Mouse (Mus musculus) megakaryocyte progenitor cell, adult 5-6 weeks (primary cell): ENCODE measurements around the gene Far2. TPM values are rescaled to one million over a fixed set of nuclear protein-coding genes. Genes with fewer than 3 reads are reported as not detected.

ENCODE experiments used
- ATAC-seq: replicated peaks from 2 replicates; pipeline ENCODE4 v1.8.0; 2016; ENCODE audit warnings: mild to moderate bottlenecking, moderate TSS enrichment, inconsistent platforms; ENCODE audit not compliant: poor library complexity
- total RNA-seq, 2 experiments: library from RNA; stranded (forward) in 1 of 2; stranded (reverse) in 1 of 2; fragments of 157-497, 149-512 nt in 1 of 2; fragments of 200-1000 nt in 1 of 2; gene quantifications; 2 replicates each; pipeline versions ENCODE4 v1.2.3 to v1.2.4; 2015 to 2017

Far2 gene
- total RNA-seq, 2 experiments from 2014 or later: 26.9 to 43.8 TPM

DNA sequence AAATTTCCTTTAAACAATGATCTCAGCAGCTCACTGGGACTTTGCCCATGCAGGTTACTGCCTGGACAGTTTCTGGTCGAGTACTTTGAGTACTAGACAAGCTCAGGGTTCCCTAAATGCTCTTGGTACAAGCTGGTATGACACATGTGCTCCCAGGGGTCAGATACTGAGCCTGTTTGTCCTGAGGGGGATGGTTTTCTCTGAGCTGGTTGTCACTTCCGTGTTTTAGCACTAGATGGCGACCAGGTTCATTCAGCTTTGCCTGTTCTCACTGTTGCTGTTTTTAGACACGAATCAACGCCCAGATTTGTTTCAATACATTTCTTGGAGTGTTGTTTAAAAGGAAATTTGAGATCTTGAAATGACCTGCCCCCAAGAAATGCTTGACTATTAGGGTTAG lies 167.7 kb downstream of the Far2 start:
- ATAC-seq: peak; percentile 54

DNA sequence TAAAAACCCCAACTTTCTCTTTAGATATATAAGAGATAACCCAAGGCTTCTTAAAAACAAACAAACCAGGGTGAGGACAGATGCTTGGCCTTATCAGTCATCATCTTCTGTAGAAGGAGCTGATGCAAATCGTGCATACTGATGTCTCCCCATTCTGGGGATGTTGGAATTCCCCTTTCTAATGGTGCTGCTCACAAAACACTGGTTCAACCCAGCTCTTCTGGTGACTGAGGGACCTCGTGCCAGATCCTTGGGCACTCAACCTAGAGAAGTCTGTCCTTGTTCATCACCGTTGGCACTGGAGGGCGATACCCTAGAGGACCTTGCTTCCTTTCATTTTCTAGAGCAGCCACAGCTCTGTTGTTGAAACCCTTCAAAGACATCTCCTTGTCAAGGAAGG lies 169.7 kb downstream of the Far2 start:
- no peak for ATAC-seq

DNA sequence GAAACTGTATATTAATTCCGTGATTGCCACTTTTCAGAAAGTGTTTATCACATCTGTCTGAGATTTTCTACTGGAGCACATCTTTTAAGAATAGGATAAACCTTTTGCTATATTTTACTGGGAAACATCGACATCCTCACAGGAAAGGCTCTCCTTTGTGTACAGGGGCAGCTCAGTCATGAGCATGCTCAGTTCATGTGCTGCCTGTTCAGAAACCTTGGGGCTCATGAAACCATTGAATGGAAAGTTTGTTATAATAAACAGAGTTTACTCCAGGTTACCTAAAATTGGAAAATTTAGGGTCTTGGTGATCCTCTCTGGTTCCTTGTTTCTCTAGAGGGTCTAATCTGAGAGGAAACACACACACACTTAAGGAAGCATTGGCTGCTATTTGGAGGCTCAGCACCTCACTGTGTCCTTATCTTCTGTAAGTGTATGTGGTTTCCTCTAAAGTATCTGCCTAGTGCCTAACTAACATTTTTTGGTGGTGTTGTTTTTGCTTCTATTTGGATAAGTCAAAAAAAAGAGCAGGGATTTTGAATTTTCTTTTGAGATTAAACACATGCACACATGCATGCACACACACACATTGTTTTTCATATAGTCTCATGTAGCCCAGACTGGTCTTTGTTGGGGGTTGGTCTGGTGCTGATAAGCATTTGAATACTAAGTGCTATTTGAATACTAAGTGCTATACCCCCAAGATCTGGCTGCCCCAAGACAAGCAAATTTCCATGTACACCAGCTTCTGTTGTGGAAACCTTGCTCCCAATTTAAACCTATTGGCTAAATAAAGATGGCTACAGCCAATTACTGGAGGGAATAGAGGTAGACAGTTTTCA lies 171.4 kb downstream of the Far2 start:
- peak; percentile 73 for ATAC-seq

DNA sequence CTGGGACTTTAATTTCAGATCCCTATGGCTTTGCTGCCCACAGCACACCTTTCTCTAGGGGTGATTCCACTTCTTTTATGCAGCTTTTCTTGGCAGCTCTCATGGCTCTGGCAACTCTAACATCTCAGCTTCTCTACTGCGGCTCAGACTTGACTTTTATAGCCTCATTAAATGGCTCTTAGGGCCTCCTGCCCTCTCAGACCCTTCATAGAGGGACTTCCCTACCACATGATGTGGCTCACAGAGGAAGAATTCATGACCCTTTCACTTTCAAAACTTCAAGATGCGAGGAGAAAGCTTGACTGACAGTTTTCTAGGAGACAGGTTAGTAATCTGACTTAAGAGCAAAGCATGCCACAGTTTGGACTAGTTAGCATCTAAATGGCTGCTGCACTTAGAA lies 175.6 kb downstream of the Far2 start:
- no peak for ATAC-seq

DNA sequence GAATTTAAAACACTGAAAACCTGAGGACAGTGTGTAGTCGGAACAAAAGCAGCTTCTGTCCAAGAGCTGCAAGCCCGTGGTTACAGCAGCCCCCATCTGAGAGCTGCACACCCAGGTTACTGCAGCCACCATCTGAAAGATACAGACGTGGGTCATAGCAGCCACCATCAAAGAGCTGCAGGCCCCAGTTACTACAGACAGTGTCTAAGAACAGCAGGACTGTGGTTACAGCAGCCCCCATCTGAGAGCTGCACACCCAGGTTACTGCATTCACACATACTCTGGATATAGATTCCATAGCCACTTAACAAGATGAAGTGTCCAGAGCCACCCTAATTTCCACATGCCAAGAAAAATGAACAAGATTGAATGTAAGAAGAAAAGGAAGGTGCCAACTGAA lies 180.5 kb downstream of the Far2 start:
- no peak for ATAC-seq

Other genes starting within 250 kb of the Far2 start
- 77.6 and 78.2 TPM in 2 replicates for gene Ergic2, start 165.1 kb downstream of the Far2 start, total RNA-seq (2015)
- gene Ergic2, start 165.1 kb downstream of the Far2 start, total RNA-seq (2017): 113 and 134 TPM in 2 replicates